Mouse (Mus musculus) liver, postnatal 0 days (tissue): ENCODE measurements around the gene Spock1. TPM values are rescaled to one million over a fixed set of nuclear protein-coding genes. Genes with fewer than 3 reads are reported as not detected.

Source experiments
- ATAC-seq: fragments of 200-750 bp; cut with Nextera tagmentation; 2 replicates; pipeline ENCODE4 v1.8.0; 2017; ENCODE audit warnings: mild to moderate bottlenecking, moderate library complexity
- DNase-seq: peaks from one replicate; pipeline ENCODE4 v3.0.0-alpha.2; 2016
- H3K27ac ChIP-seq: fragments of 300-500 bp; sonication (generic); 2 replicates; pipeline ENCODE4 v1.5.1; 2014; ENCODE audit warnings: antibody characterized with exemption, moderate library complexity, mild to moderate bottlenecking, low read depth
- H3K27me3 ChIP-seq: fragments of 300-500 bp; sonication (generic); 2 replicates; pipeline ENCODE4 v1.6.1; 2014; ENCODE audit warnings: low read length, control low read depth, mixed read lengths; ENCODE audit not compliant: insufficient read depth
- H3K36me3 ChIP-seq: fragments of 300-500 bp; sonication (generic); replicated peaks from 2 replicates; pipeline ENCODE4 v1.6.1; 2014; ENCODE audit warnings: mild to moderate bottlenecking, control low read depth, low read length, moderate library complexity, mixed read lengths; ENCODE audit not compliant: insufficient read depth
- H3K4me1 ChIP-seq: fragments of 300-500 bp; sonication (generic); 2 replicates; pipeline ENCODE4 v1.6.1; 2014; ENCODE audit warnings: antibody characterized with exemption, mild to moderate bottlenecking, control low read depth; ENCODE audit not compliant: insufficient read depth
- H3K4me2 ChIP-seq: fragments of 300-500 bp; sonication (generic); 2 replicates; pipeline ENCODE4 v1.6.1; 2014; ENCODE audit warnings: low read depth, mild to moderate bottlenecking, low read length, moderate library complexity, mixed read lengths
- H3K4me3 ChIP-seq: fragments of 300-500 bp; sonication (generic); 2 replicates; pipeline ENCODE4 v1.5.1; 2014; ENCODE audit warnings: low read depth, low read length
- H3K9ac ChIP-seq: fragments of 300-500 bp; sonication (generic); replicated peaks from 2 replicates; pipeline ENCODE4 v1.6.1; 2014; ENCODE audit warnings: mild to moderate bottlenecking, moderate library complexity
- H3K9me3 ChIP-seq: fragments of 300-500 bp; sonication (generic); 2 replicates; pipeline ENCODE4 v1.6.1; 2016; ENCODE audit warnings: mild to moderate bottlenecking, control low read depth, low read length, mixed read lengths
- CTCF ChIP-seq: sonication (generic); IDR thresholded peaks from 2 replicates; pipeline ENCODE4 v1.5.1; 2016; ENCODE audit warnings: antibody characterized with exemption, low read depth
- EP300 ChIP-seq: IDR thresholded peaks from 2 replicates; pipeline ENCODE4 v1.6.1; 2016; ENCODE audit warnings: antibody characterized with exemption, low read depth, mild to moderate bottlenecking
- WGBS: fragments of 180-500 bp; shearing (Covaris S2); extraction: QIAGEN DNeasy Blood & Tissue Kit; methylation state at CpG from one replicate; pipeline ENCODE4 v1.1.7; 2014; ENCODE audit not compliant: insufficient replicate concordance; 5-methylcytosine and 5-hydroxymethylcytosine counted together
- polyA plus RNA-seq: library from polyadenylated mRNA; unstranded; fragments of >200 nt; fragmentation: Nextera tagmentation; extraction: Ambion mirVana; gene quantifications from 2 replicates; pipeline ENCODE4 v1.2.1, GENCODE M21; 2015

The Spock1 gene
- polyA plus RNA-seq, 1 experiment from 2014 or later: not detected

DNA sequence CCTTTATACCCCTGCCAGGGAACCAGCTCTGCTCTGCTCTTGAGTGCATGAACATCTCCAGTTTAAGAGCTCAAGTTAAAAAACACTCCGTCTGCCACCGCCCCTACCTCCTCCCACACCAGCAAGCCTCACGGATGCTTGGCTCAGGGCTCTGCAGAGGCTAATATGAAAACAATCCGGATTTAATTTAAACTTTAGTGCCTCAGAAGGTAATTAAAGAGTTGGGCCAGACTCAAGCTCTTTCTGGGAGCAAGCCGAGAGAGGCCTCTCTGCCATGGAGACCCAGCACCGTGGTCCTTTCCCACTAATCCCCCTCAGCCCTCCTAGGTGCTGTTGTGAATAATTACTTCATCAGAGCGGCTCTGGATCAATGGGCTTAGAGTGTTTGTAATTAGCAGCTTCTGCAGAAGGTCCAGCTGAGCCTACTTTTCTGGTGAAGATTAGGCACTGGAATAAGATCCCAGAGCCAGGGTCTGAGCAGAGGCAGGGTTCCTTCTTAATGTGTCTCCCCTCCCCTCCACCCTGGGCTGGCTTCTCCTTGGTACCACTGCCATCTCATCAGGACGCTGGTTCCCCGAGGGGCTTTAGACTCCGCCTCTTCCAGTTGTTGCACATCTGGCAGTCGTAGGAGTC lies 457.8 kb downstream of the Spock1 start:
- Histone ChIP-seq H3K36me3 (no peaks in the 10 kb centered on the region), H3K4me3 (no peak overlapping the region), H3K9me3 (no peaks in the 10 kb centered on the region), H3K4me1 (no peaks in the 10 kb centered on the region), H3K4me2 (no peak overlapping the region), H3K27ac (no peak overlapping the region), H3K9ac (no peak overlapping the region), H3K27me3 (no peaks in the 10 kb centered on the region)
- WGBS: 35% methylated on average over 11 of the region's 11 CpGs
- ATAC-seq (no peak), DNase-seq (no peak)
- TF ChIP-seq CTCF (no peak), EP300 (no peak)

- 82% methylated on average over 7 of the region's 7 CpGs for WGBS
- H3K4me1 ChIP-seq: no peaks in the 10 kb centered on the region
- H3K9me3 ChIP-seq: no peaks in the 10 kb centered on the region
- no peak overlapping the region for H3K4me2 ChIP-seq
- TF ChIP-seq CTCF (no peak), EP300 (no peak)
- no peaks in the 10 kb centered on the region for H3K27me3 ChIP-seq
- no peak overlapping the region for H3K27ac ChIP-seq
- DNase-seq: no peak
- no peak for ATAC-seq
- H3K36me3 ChIP-seq: no peaks in the 10 kb centered on the region
- no peak overlapping the region for H3K9ac ChIP-seq
- H3K4me3 ChIP-seq: no peak overlapping the region
Observed at GRCm38 (mm10) chr13:57448906-57449305, 459.2 kb downstream of the Spock1 start.

- ATAC-seq (no peak), DNase-seq (no peak)
- Histone ChIP-seq H3K9ac (no peak overlapping the region), H3K4me3 (no peak overlapping the region), H3K36me3 (no peaks in the 10 kb centered on the region), H3K4me2 (no peak overlapping the region), H3K27me3 (no peaks in the 10 kb centered on the region), H3K4me1 (no peaks in the 10 kb centered on the region), H3K27ac (no peak overlapping the region), H3K9me3 (no peaks in the 10 kb centered on the region)
- 52% methylated on average over 3 of the region's 3 CpGs for WGBS
- TF ChIP-seq EP300 (no peak), CTCF (no peak)
Observed at GRCm38 (mm10) chr13:57444977-57445376, 463.2 kb downstream of the Spock1 start.

- H3K27ac ChIP-seq: no peak overlapping the region
- no peak overlapping the region for H3K4me2 ChIP-seq
- no peak overlapping the region for H3K4me3 ChIP-seq
- DNase-seq: no peak
- H3K9ac ChIP-seq: no peak overlapping the region
- no peak for ATAC-seq
- TF ChIP-seq EP300 (no peak), CTCF (no peak)
- H3K27me3 ChIP-seq: no peaks in the 10 kb centered on the region
- no peaks in the 10 kb centered on the region for H3K4me1 ChIP-seq
- H3K36me3 ChIP-seq: no peaks in the 10 kb centered on the region
- no peaks in the 10 kb centered on the region for H3K9me3 ChIP-seq
- 74% methylated on average over 7 of the region's 7 CpGs for WGBS
Observed at GRCm38 (mm10) chr13:57440111-57440510, 468.0 kb downstream of the Spock1 start.

- no peak overlapping the region for H3K27ac ChIP-seq
- ATAC-seq: no peak
- no peak overlapping the region for H3K4me2 ChIP-seq
- TF ChIP-seq CTCF: no peak
- no peak for TF ChIP-seq EP300
- H3K9ac ChIP-seq: no peak overlapping the region
- no peak overlapping the region for H3K4me3 ChIP-seq
- no peaks in the 10 kb centered on the region for H3K9me3 ChIP-seq
- 84% methylated on average over 10 of the region's 10 CpGs for WGBS
- no peaks in the 10 kb centered on the region for H3K36me3 ChIP-seq
- no peaks in the 10 kb centered on the region for H3K4me1 ChIP-seq
- H3K27me3 ChIP-seq: no peaks in the 10 kb centered on the region
- DNase-seq: no peak
Observed at GRCm38 (mm10) chr13:57435726-57436220, 472.4 kb downstream of the Spock1 start.

GRCm38 (mm10) chr13:57433848-57434247 lies 474.3 kb downstream of the Spock1 start:
- 75% methylated on average over 4 of the region's 4 CpGs for WGBS
- Histone ChIP-seq H3K4me1 (no peaks in the 10 kb centered on the region), H3K27me3 (no peaks in the 10 kb centered on the region), H3K9ac (no peak overlapping the region), H3K27ac (no peak overlapping the region), H3K4me3 (no peak overlapping the region), H3K36me3 (no peaks in the 10 kb centered on the region), H3K4me2 (no peak overlapping the region), H3K9me3 (no peaks in the 10 kb centered on the region)
- DNase-seq: no peak
- no peak for ATAC-seq
- TF ChIP-seq CTCF: no peak
- TF ChIP-seq EP300: no peak
